Mouse (Mus musculus) layer of hippocampus, adult 2 months (tissue): ENCODE results near the gene Krtap28-13. TPM values are rescaled to one million over a fixed set of nuclear protein-coding genes. Genes with fewer than 3 reads are reported as not detected.

Source experiments
- DNase-seq, 2 experiments: peaks; one replicate each; pipeline ENCODE4 v3.0.0; 2022; ENCODE audit warnings: low spot score in 2 of 2
- H3K27ac ChIP-seq: fragments of 200-600 bp; 2 replicates; pipeline ENCODE4 v1.8.1; 2022
- H3K4me3 ChIP-seq: fragments of 200-600 bp; 2 replicates; pipeline ENCODE4 v1.8.1; 2022; ENCODE audit warnings: mild to moderate bottlenecking
- CTCF ChIP-seq: fragments of 200-600 bp; conservative IDR thresholded peaks from 2 replicates; pipeline ENCODE4 v1.8.1; 2022; ENCODE audit warnings: antibody characterized with exemption, mild to moderate bottlenecking, moderate library complexity
- long read RNA-seq, 2 experiments: library from polyadenylated mRNA; stranded (forward); transcript quantifications; one replicate each; pipeline ENCODE4 v2.0.0; 2021; ENCODE audit warnings: borderline mapping rate in 2 of 2
- total RNA-seq, 2 experiments: library from RNA; stranded (reverse); gene quantifications; 2 replicates each; pipeline ENCODE4 v1.2.3; 2021

Gene Krtap28-13
- not detected for total RNA-seq
- long read RNA-seq, experiment 1 = 0 reads
- long read RNA-seq, experiment 2 = 0 reads

DNA sequence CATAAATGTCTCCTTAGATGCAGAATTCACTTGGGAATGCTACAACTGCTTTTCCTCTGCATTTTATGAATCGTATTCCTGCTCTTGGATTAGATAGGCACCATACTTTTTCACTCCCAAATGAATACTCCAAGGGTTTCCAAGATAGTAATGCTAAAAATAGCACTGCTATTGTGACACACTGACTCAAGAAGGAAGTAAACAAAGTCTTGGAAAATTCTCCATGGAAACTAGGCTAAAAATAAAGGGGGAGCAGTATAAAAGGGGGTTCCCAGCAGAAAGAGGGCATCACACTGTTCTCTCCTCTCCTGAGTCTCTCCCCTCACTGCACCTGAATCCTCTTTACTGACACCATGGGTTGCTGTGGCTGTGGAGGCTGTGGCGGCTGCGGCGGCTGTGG is at the start of gene Krtap28-13:
Krtap28-13 (plus strand) TSS at position 288 of the 400 bp plus-strand sequence.
- Histone ChIP-seq H3K4me3 (no peak within 1 kb of the TSS), H3K27ac (no peak within 1 kb of the TSS)
- no peak for DNase-seq
- no peak for TF ChIP-seq CTCF

- no peak for TF ChIP-seq CTCF
- no peak overlapping the region for H3K4me3 ChIP-seq
- no peak overlapping the region for H3K27ac ChIP-seq
- DNase-seq = no peak
Observed at GRCm38 (mm10) chr1:83014477-83014876, 46.3 kb upstream of the Krtap28-13 start.

GRCm38 (mm10) chr1:83015329-83015879 is 45.3 kb upstream of the Krtap28-13 start:
- no peak overlapping the region for H3K27ac ChIP-seq
- no peak overlapping the region for H3K4me3 ChIP-seq
- no peak for DNase-seq
- TF ChIP-seq CTCF = no peak

- TF ChIP-seq CTCF = no peak
- DNase-seq = no peak
- Histone ChIP-seq H3K4me3 (no peak overlapping the region), H3K27ac (no peak overlapping the region)
Observed at GRCm38 (mm10) chr1:83016556-83016955, 44.2 kb upstream of the Krtap28-13 start.

- H3K27ac ChIP-seq = no peak overlapping the region
- TF ChIP-seq CTCF = no peak
- no peak for DNase-seq
- no peak overlapping the region for H3K4me3 ChIP-seq
Observed at GRCm38 (mm10) chr1:83031950-83032349, 28.8 kb upstream of the Krtap28-13 start.

GRCm38 (mm10) chr1:83032508-83032907 is 28.2 kb upstream of the Krtap28-13 start:
- TF ChIP-seq CTCF = no peak
- H3K4me3 ChIP-seq = no peak overlapping the region
- no peak overlapping the region for H3K27ac ChIP-seq
- DNase-seq = no peak

- Histone ChIP-seq H3K4me3 (no peak overlapping the region), H3K27ac (no peak overlapping the region)
- no peak for DNase-seq
- TF ChIP-seq CTCF = no peak
Observed at GRCm38 (mm10) chr1:83034509-83034908, 26.2 kb upstream of the Krtap28-13 start.

- H3K4me3 ChIP-seq = peak overlapping the region; percentile 48
- no peak for TF ChIP-seq CTCF
- H3K27ac ChIP-seq = peak overlapping the region; percentile 86
- DNase-seq = no peak
Observed at GRCm38 (mm10) chr1:83036892-83037667, 23.6 kb upstream of the Krtap28-13 start.

DNA sequence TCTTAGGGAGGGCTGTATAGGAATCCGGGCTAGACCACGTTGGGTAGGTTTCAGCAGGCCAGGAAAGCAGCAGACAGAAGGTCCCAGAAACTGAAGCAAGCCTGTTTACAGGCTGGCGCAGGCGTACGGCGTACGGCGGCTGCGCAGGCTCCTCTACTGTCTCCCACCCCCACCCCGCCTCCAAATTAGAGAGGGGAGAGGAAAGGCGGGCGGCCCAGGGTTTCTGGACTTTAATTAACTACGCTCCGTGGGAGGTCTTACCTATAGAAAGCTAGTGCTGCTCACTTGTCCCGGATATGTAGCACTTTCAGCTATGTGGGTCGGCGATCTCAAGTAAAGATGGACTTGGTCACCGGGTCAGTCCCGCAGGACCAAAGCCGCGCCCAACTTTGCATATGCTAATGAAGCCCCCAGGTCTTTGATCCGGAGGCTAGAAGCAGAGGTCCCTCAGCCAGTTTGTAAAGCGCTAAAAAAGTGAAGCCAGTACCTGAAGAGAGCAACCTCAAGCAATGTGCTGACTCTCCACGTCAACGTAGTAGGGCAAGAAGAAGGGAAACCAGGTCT is 22.5 kb upstream of the Krtap28-13 start, which contains the start of gene Slc19a3:
Slc19a3 (minus strand) TSS at position 340 of the 564 bp plus-strand sequence.
- peak; percentile 29 to 36 for DNase-seq
- TF ChIP-seq CTCF = no peak
- Histone ChIP-seq H3K4me3 (peak within 1 kb of the TSS; percentile 48), H3K27ac (peak within 1 kb of the TSS; percentile 86)

DNA sequence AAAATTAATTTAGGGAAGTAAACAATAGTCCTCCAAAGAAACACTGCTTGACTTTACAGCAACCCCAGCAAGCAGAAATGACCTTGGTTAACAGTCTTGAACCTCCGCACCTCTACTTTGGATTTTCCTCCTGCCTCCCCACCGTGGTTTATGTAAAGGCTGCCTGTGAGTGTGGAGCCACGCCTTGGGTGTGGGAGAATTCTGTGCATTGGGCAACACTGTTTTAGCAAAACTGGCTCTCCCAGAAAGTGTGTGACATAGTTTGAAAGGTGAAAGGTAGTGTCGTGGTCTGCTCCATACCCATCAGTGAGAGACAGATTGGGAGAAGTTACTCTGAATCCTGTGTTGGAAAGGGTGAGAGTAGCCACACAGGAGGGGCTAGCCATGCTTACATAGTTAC is 21.6 kb upstream of the Krtap28-13 start:
- Histone ChIP-seq H3K27ac (peak overlapping the region; percentile 86; the same call in 1 of the 2 replicates), H3K4me3 (no peak overlapping the region)
- no peak for TF ChIP-seq CTCF
- no peak for DNase-seq

DNA sequence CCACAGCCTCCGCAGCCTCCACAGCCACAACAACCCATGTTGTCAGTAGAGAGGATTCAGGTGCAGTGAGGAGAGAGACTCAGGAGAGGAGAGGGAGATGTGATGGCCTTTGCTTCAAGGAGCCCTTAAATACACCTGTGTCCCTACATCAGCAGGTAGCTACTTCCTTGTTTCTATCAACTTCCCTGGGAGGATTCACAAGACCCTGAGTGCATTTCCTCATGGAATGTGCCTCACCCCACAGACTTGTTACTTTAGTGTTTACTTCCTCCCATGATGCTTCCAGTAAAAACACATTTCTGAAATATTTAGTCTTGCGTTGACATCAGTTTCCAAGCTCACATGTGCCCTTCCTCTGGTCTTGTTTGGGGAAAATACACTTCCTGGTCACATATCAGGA is 18.4 kb upstream of the Krtap28-13 start, which contains the start of gene Krtap28-10:
Krtap28-10 (minus strand) TSS at position 101 of the 400 bp plus-strand sequence.
- Histone ChIP-seq H3K4me3 (no peak within 1 kb of the TSS), H3K27ac (no peak within 1 kb of the TSS)
- no peak for TF ChIP-seq CTCF
- DNase-seq = no peak

DNA sequence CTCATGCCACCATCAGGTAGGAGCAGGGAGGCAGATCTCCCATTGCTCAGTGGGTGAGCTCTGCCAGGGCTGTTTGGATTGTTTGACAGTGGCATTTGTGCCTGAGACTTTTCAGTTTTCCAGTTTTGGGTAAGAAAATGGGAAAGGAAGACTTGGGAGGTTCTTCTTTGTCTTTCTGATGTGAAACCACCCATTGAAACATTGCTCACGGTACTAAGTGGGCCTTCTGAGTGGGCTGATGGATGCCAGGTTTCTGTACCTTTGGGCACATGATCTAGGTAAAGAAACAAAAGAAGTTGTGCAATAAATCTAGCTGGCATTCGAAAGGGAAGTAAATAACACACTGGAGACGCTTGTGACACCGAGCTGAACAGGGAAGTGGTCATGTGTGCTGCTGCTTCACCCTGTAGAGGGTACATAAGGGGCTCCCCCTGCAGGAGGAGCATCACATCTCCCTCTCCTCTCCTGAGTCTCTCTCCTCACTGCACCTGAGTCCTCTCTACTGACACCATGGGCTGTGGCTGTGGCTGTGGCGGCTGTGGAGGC is 15.8 kb upstream of the Krtap28-13 start, which contains the start of gene Gm47969:
Gm47969 (plus strand) TSS at position 51 of the 546 bp plus-strand sequence.
- DNase-seq = no peak

DNA sequence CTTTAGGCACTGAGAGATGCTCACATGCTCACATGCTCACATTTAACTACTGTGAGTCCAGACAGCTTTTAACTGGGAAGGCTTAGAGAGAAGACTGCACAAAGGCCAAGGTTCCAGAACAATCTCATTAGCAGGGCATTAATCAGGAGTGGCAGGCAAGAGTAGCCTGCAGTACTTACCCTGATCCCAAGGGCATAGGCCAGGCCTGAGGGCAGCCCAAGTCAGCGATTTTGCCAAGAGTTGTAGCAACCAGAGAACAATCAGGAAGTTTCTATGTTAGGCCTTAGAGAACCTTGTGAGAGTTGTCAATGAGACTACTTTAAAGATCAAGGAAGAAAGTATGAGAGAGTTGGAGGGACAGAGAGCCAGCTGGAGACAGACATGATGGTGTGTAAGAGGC is 2.2 kb upstream of the Krtap28-13 start:
- no peak overlapping the region for H3K27ac ChIP-seq
- no peak overlapping the region for H3K4me3 ChIP-seq
- no peak for DNase-seq
- no peak for TF ChIP-seq CTCF

More for the DNA sequence above, 15.8 kb upstream of the Krtap28-13 start, which contains the start of gene Gm47969:
- Histone ChIP-seq H3K4me3 (no peak within 1 kb of the TSS), H3K27ac (no peak within 1 kb of the TSS)
- TF ChIP-seq CTCF = no peak
